Mouse (Mus musculus) hindbrain, embryonic 11.5 days (tissue): ENCODE data around the gene Gm45713. TPM values are rescaled to one million over a fixed set of nuclear protein-coding genes. Genes with fewer than 3 reads are reported as not detected.
A peak's percentile ranks its signal among the peaks of the same experiment; 100 is the strongest.

Source experiments
- ATAC-seq: fragments of 200-750 bp; cut with Nextera tagmentation; 2 replicates; pipeline ENCODE4 v1.8.0; 2017; ENCODE audit warnings: mild to moderate bottlenecking, moderate TSS enrichment, moderate library complexity; ENCODE audit not compliant: low FRiP score
- DNase-seq: peaks from one replicate; pipeline ENCODE4 v3.0.0-alpha.2; 2015; ENCODE audit warnings: low spot score
- H3K27ac ChIP-seq: fragments of 300-500 bp; sonication (generic); 2 replicates; pipeline ENCODE4 v1.5.1; 2014; ENCODE audit warnings: mild to moderate bottlenecking, low read depth, low read length
- H3K27me3 ChIP-seq: fragments of 300-500 bp; sonication (generic); 2 replicates; pipeline ENCODE4 v1.6.1; 2014; ENCODE audit warnings: mild to moderate bottlenecking, low read length, moderate library complexity, mixed read lengths; ENCODE audit not compliant: control insufficient read depth, insufficient read depth
- H3K36me3 ChIP-seq: fragments of 300-500 bp; sonication (generic); 2 replicates; pipeline ENCODE4 v1.6.1; 2014; ENCODE audit warnings: mild to moderate bottlenecking, low read length, moderate library complexity, mixed read lengths; ENCODE audit not compliant: control insufficient read depth, insufficient read depth
- H3K4me1 ChIP-seq: fragments of 300-500 bp; sonication (generic); replicated peaks from 2 replicates; pipeline ENCODE4 v1.6.1; 2014; ENCODE audit warnings: low read length, mixed read lengths; ENCODE audit not compliant: control insufficient read depth, insufficient read depth
- H3K4me2 ChIP-seq: fragments of 300-500 bp; sonication (generic); replicated peaks from 2 replicates; pipeline ENCODE4 v1.6.1; 2014; ENCODE audit warnings: mild to moderate bottlenecking, low read depth, low read length
- H3K4me3 ChIP-seq: fragments of 300-500 bp; sonication (generic); 2 replicates; pipeline ENCODE4 v1.5.1; 2014; ENCODE audit warnings: low read depth, low read length
- H3K9ac ChIP-seq: fragments of 300-500 bp; sonication (generic); 2 replicates; pipeline ENCODE4 v1.6.1; 2014; ENCODE audit warnings: low read depth, low read length
- H3K9me3 ChIP-seq: fragments of 300-500 bp; sonication (generic); 2 replicates; pipeline ENCODE4 v1.6.1; 2016; ENCODE audit warnings: low read length; ENCODE audit not compliant: control insufficient read depth
- WGBS: fragments of 180-500 bp; shearing (Covaris S2); extraction: QIAGEN DNeasy Blood & Tissue Kit; methylation state at CpG from one replicate; pipeline ENCODE4 v1.1.7; 2014; 5-methylcytosine and 5-hydroxymethylcytosine counted together
- polyA plus RNA-seq: library from polyadenylated mRNA; unstranded; fragments of >200 nt; fragmentation: Nextera tagmentation; extraction: Ambion mirVana; gene quantifications from 2 replicates; pipeline ENCODE4 v1.2.1, GENCODE M21; 2014

Gm45713 gene
- polyA plus RNA-seq, 1 experiment from 2014 or later, result not detected

- Histone ChIP-seq H3K36me3 (peaks cover 7% of the 10 kb centered on the region; the same call in 1 of the 2 replicates), H3K27me3 (no peaks in the 10 kb centered on the region), H3K4me2 (no peak overlapping the region), H3K4me1 (no peaks in the 10 kb centered on the region), H3K9me3 (no peaks in the 10 kb centered on the region), H3K9ac (no peak overlapping the region), H3K27ac (no peak overlapping the region), H3K4me3 (no peak overlapping the region)
- DNase-seq, result no peak
- ATAC-seq, result no peak
- WGBS, result 91% methylated on average over 17 of the region's 17 CpGs
Observed at GRCm38 (mm10) chr7:45088597-45088996, 47.4 kb downstream of the Gm45713 start.

DNA sequence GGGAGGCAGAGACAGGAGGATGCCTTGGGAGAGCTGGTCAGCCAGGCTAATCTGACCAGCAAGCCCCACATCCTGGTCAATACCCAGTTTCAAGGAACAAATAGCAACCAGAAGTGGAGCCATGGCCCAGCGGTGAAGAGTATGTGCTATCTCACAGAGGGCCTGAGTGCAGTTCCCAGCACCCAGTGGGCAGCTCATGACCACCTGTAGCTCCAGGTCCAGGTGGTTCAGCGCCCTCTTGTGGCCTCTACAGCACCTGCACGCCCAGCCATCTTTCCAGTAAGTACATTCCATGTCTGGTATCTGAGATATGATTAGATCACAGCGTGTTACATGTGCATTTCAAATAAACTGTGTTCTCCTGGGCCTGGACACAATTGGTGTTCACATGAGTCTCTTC is 49.9 kb downstream of the Gm45713 start:
- Histone ChIP-seq H3K27me3 (no peaks in the 10 kb centered on the region), H3K9me3 (no peaks in the 10 kb centered on the region), H3K4me1 (no peaks in the 10 kb centered on the region), H3K9ac (no peak overlapping the region), H3K4me3 (no peak overlapping the region), H3K36me3 (peaks cover 7% of the 10 kb centered on the region; the same call in 1 of the 2 replicates), H3K4me2 (no peak overlapping the region), H3K27ac (no peak overlapping the region)
- WGBS, result 77% methylated on average over 4 of the region's 4 CpGs
- no peak for DNase-seq
- ATAC-seq, result no peak

DNA sequence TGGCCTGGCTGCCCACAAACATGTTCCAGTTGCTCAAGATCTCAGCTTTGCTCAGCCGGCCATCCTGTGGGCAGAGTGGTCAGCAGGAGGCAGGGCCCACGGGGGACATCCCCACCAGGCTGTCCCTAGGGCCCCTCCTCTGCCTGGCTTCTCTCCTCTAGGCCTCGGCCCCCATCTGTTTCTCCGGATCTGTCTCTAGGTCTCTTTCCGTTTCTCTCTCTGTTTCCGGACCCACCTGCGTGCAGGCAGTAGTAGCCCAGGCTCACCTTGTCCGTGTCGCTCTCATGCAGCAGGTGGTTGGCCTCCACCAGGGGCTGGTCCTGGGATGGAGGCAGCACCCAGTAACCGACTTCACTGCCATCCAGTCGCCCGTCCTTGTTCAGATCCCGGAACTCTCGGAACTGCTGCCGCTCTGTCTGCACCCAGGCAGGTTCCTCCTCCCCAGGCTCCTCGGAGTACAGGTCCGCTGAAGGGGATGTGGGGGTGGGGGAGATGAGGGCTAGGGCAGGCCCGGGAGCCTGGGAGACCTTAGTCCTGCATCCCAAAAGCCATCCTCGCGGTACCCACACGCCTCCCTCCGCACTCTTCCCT is 52.6 kb downstream of the Gm45713 start:
- H3K4me3 ChIP-seq, result no peak overlapping the region
- peaks cover 7% of the 10 kb centered on the region; the same call in 1 of the 2 replicates for H3K36me3 ChIP-seq
- no peaks in the 10 kb centered on the region for H3K27me3 ChIP-seq
- no peak for DNase-seq
- no peak overlapping the region for H3K27ac ChIP-seq
- ATAC-seq, result no peak
- no peak overlapping the region for H3K4me2 ChIP-seq
- H3K9me3 ChIP-seq, result no peaks in the 10 kb centered on the region
- no peaks in the 10 kb centered on the region; the same call in 1 of the 2 replicates for H3K4me1 ChIP-seq
- no peak overlapping the region for H3K9ac ChIP-seq
- 88% methylated on average over 22 of the region's 22 CpGs for WGBS

DNA sequence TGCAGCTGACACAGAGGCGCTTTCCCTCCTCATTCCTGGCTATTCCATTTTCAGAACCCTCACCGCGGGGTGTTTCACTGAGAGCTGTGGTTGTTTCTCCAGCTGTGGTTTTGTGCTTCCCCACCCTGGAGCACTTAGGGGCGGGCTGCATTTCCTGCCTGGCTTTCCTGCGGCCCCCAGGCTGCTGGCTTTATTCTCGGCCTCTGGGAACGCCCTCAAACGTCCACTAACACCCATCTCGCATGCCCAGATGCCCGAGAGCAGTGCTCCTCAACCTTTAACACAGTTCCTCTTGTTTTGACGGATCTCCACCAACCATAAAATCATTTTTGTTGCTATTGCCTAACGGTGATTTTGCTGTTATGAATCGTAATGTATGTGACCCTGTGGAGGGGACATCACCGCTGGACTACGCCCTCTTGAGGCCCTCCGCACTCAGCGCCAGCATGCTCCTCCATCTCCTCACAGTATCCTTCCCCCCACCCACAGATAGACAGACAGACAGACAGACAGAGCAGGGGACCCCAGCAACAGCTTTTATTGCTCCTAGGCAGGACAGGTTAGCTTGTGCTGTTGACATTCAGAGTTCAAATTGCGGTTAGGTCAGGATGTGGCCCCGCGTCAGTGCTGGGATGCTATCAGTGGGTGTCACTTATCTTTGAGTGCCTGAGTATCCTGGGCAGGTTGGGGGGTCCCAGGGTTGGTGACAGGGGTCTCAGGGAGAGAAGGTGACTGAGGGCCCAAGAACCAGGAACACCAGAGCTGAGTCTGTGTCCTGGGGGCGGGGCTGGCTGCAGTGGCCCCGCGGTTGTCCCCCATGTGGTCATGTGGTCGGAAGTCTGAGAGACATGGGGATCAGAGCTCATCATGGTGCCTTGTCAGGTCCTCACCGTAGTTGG is 53.4 kb downstream of the Gm45713 start:
- Histone ChIP-seq H3K4me2 (no peak overlapping the region), H3K27me3 (no peaks in the 10 kb centered on the region), H3K36me3 (peaks cover 7% of the 10 kb centered on the region; the same call in 1 of the 2 replicates), H3K27ac (no peak overlapping the region), H3K4me1 (no peaks in the 10 kb centered on the region; the same call in 1 of the 2 replicates), H3K9me3 (no peaks in the 10 kb centered on the region), H3K9ac (no peak overlapping the region), H3K4me3 (no peak overlapping the region)
- ATAC-seq (no peak), DNase-seq (no peak)
- WGBS, result 69% methylated on average over 25 of the region's 25 CpGs

DNA sequence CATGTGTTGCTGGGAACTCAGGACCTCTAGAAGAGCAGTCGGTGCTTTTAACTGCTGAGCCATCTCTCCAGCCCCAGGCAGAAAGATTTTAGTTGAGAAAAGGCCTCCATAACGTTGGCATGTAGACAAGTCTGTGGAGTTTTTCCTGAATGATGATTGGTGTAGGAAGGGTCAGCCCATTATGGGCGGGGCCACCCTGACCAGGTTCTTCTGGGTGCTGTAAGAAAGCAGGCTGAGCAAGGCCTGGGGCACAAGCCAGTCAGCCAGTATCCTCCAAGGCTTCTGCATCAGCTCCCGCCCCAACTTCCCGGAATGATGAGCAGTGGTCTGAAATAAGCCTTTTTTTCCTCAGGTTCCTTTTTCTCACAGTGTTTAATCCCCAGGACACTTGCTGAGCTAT is 55.0 kb downstream of the Gm45713 start:
- H3K36me3 ChIP-seq, result no peaks in the 10 kb centered on the region
- H3K9ac ChIP-seq, result no peak overlapping the region
- no peak for ATAC-seq
- no peaks in the 10 kb centered on the region for H3K9me3 ChIP-seq
- 53% methylated on average over 5 of the region's 5 CpGs for WGBS
- no peak for DNase-seq
- no peaks in the 10 kb centered on the region; the same call in 1 of the 2 replicates for H3K4me1 ChIP-seq
- H3K27me3 ChIP-seq, result no peaks in the 10 kb centered on the region
- H3K27ac ChIP-seq, result no peak overlapping the region
- H3K4me2 ChIP-seq, result no peak overlapping the region
- no peak overlapping the region for H3K4me3 ChIP-seq

GRCm38 (mm10) chr7:45079856-45080255 is 56.2 kb downstream of the Gm45713 start:
- WGBS, result 2% methylated on average over 10 of the region's 10 CpGs
- Histone ChIP-seq H3K9ac (no peak overlapping the region), H3K27me3 (no peaks in the 10 kb centered on the region), H3K4me2 (no peak overlapping the region), H3K27ac (no peak overlapping the region), H3K9me3 (no peaks in the 10 kb centered on the region), H3K4me3 (no peak overlapping the region), H3K4me1 (no peaks in the 10 kb centered on the region; the same call in 1 of the 2 replicates), H3K36me3 (0 out of 2 replicates have a peak, but pooled peaks cover 1% of the 10 kb centered on the region)
- peak; percentile 96 for DNase-seq
- ATAC-seq, result peak; percentile 44; the same call in 1 of the 2 replicates

DNA sequence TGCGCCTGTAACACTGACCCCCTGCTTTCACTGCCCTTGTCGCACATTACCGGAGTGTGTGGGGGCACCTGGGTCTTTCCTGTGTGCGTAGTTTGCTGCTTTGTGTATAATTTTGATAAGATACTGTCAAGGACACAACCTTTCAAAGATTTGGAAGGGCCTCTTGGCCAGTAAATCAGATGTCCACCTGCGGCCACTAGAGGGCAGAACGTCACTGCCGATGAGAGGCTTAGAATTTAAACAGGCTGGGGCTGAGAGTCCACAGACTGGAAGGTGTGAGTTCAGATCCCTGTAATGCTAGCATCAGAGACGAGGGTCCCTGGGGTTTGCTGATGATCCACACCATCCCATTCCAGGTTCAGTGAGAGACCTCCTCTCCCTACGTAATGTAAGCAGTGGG is 57.5 kb downstream of the Gm45713 start:
- H3K4me1 ChIP-seq, result no peaks in the 10 kb centered on the region; the same call in 1 of the 2 replicates
- 0 out of 2 replicates have a peak, but pooled peaks cover 2% of the 10 kb centered on the region for H3K36me3 ChIP-seq
- no peak overlapping the region for H3K4me2 ChIP-seq
- WGBS, result 36% methylated on average over 9 of the region's 9 CpGs
- no peak; the same call in 1 of the 2 replicates for ATAC-seq
- H3K9me3 ChIP-seq, result no peaks in the 10 kb centered on the region
- H3K27me3 ChIP-seq, result no peaks in the 10 kb centered on the region
- no peak overlapping the region for H3K27ac ChIP-seq
- no peak overlapping the region for H3K9ac ChIP-seq
- peak; percentile 82 for DNase-seq
- H3K4me3 ChIP-seq, result no peak overlapping the region

DNA sequence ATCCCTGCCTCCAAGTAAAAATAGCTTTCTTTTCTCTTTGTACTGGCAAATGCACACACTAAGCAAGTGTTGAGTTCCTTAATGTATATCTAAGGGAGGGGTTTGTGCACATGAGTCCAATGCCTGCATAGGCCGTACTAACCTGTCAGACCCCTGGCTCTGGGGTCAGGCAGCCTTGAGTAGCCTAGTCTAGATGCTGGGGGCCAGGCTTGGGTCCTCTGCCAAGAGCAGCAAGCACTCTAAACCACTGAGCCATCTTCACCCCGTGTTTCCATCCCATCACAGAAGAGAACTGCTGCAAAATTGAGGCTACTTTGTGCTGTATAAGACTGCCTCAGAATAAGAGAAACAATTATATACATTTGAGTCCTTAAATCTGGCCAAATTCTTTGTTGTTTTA is 58.2 kb downstream of the Gm45713 start:
- ATAC-seq, result no peak
- 0 out of 2 replicates have a peak, but pooled peaks cover 2% of the 10 kb centered on the region for H3K36me3 ChIP-seq
- 94% methylated on average over 2 of the region's 2 CpGs for WGBS

More for the DNA sequence above, 58.2 kb downstream of the Gm45713 start:
- no peak overlapping the region for H3K4me3 ChIP-seq
- H3K27me3 ChIP-seq, result no peaks in the 10 kb centered on the region
- H3K27ac ChIP-seq, result no peak overlapping the region
- no peak overlapping the region for H3K4me2 ChIP-seq
- no peaks in the 10 kb centered on the region for H3K9me3 ChIP-seq
- no peak overlapping the region for H3K9ac ChIP-seq
- DNase-seq, result no peak
- H3K4me1 ChIP-seq, result no peaks in the 10 kb centered on the region; the same call in 1 of the 2 replicates
